Mouse (Mus musculus): ENCODE measurements around the gene Vmn1r217. TPM values are rescaled to one million over a fixed set of nuclear protein-coding genes. Genes with fewer than 3 reads are reported as not detected.

Gene Vmn1r217
- total RNA-seq (2023): not detected

GRCm38 (mm10) chr13:23118126-23118525 lies at the start of gene Vmn1r217:
Gene Vmn1r217, minus strand, starts transcription at chr13:23118226.

GRCm38 (mm10) chr13:23159012-23159411 lies 41.0 kb upstream of the Vmn1r217 start, which contains the start of gene Vmn1r219:
Gene Vmn1r219, plus strand, starts transcription at chr13:23159312.

GRCm38 (mm10) chr13:23133099-23133498 lies 15.1 kb upstream of the Vmn1r217 start, which contains the start of gene Vmn1r218:
Gene Vmn1r218, plus strand, starts transcription at chr13:23133155.

GRCm38 (mm10) chr13:23067725-23068124 lies 50.3 kb downstream of the Vmn1r217 start, which contains the start of gene Vmn1r215:
Gene Vmn1r215, plus strand, starts transcription at chr13:23068025.

Other genes starting within 250 kb of the Vmn1r217 start
- gene Vmn1r212, start 234.0 kb downstream of the Vmn1r217 start, total RNA-seq (2023): not detected
- gene Vmn1r213, start 110.6 kb downstream of the Vmn1r217 start, total RNA-seq (2023): not detected
- not detected for gene Vmn1r214, start 87.8 kb downstream of the Vmn1r217 start, total RNA-seq (2023)
- not detected for gene Vmn1r215, start 50.2 kb downstream of the Vmn1r217 start, total RNA-seq (2023)
- gene Vmn1r218, start 14.9 kb upstream of the Vmn1r217 start, total RNA-seq (2023): not detected
- gene Vmn1r219, start 41.1 kb upstream of the Vmn1r217 start, total RNA-seq (2023): not detected
- gene Vmn1r220, start 69.7 kb upstream of the Vmn1r217 start, total RNA-seq (2023): not detected
- gene Vmn1r221, start 95.9 kb upstream of the Vmn1r217 start, total RNA-seq (2023): not detected
- gene Vmn1r222, start 117.7 kb upstream of the Vmn1r217 start, total RNA-seq (2023): not detected
- gene Vmn1r223, start 128.9 kb upstream of the Vmn1r217 start, total RNA-seq (2023): not detected

Measured in neutrophil, adult 83 days (primary cell).